Mouse (Mus musculus): ENCODE measurements around the gene Nanog.

- TF ChIP-seq CTCF (conservative IDR thresholded peaks at IDR 0.05; ENCODE audit: low read length) (no peak), NANOG (IDR thresholded peaks at IDR 0.05; ENCODE audit: borderline replicate concordance, low read length) (no peak)
These were observed 43.3 kb downstream of the Nanog start for GRCm38 (mm10) chr6:122750579-122750978.
